Mouse (Mus musculus) embryo, embryonic 11 days (tissue): ENCODE results near the gene Gm10639.
"Not testable (repeated sequence)": the region's sequence is repeated elsewhere in the genome, so short reads cannot be mapped to it uniquely, and the experiment has no call there.

Experiments
- DNase-seq: peaks from one replicate; pipeline ENCODE4 v3.0.0-alpha.2; 2015

Gene Gm10639

GRCm38 (mm10) chr9:78289723-78290122 lies at the start of gene Gm10639:
Gene Gm10639, plus strand, starts transcription at chr9:78289923.
- not testable (repeated sequence) for DNase-seq

DNA sequence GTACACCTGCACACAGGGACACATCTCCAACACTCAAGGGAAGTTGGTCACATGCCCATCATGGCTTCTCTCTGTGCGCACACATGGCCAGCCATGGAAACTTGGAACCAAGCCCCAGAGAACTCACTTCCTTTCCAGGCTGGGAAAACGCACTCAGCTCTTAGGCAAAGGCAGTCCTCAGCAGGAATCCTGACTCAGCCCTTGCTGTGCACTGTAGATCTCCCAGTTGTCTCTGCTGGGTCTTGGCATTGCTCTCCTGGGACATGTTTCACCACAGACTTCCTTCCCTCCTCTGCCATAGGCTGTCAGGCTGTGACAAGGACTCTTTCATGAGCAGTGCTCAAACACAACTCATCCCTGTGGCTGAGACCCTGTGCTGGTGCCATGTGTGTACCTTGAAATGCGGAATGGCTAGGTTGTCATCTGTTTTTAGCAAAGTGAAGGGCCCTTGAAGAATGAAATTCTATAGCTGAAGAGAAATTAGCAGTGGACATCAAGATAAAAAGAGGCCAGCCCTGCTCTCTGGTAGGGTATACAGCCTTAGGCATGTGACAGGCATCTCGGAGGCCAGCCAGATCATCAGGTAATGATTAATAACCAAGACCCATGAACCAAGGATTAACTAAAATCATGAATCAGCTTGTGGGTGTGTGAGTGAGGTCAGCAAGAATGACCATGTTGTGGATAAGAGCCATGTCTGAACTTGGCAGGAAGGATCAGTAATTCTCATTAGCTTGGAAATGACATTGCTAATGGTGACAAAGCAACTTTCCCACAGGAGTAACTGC lies 33.8 kb upstream of the Gm10639 start:
- not testable (repeated sequence) for DNase-seq

GRCm38 (mm10) chr9:78256914-78257313 lies 32.8 kb upstream of the Gm10639 start, which contains the start of gene Gm3776:
Gene Gm3776, plus strand, starts transcription at chr9:78257129.
- not testable (repeated sequence) for DNase-seq

- not testable (repeated sequence) for DNase-seq
Observed at GRCm38 (mm10) chr9:78259688-78260087, 30.0 kb upstream of the Gm10639 start.

GRCm38 (mm10) chr9:78270945-78271344 lies 18.8 kb upstream of the Gm10639 start:
- not testable (repeated sequence) for DNase-seq

GRCm38 (mm10) chr9:78282002-78282711 lies 7.6 kb upstream of the Gm10639 start:
- DNase-seq, result not testable (repeated sequence)

- not testable (repeated sequence) for DNase-seq
Observed at GRCm38 (mm10) chr9:78289063-78289462, 660 bp upstream of the Gm10639 start.

GRCm38 (mm10) chr9:78292462-78292861 lies 2.7 kb downstream of the Gm10639 start:
- not testable (repeated sequence) for DNase-seq

DNA sequence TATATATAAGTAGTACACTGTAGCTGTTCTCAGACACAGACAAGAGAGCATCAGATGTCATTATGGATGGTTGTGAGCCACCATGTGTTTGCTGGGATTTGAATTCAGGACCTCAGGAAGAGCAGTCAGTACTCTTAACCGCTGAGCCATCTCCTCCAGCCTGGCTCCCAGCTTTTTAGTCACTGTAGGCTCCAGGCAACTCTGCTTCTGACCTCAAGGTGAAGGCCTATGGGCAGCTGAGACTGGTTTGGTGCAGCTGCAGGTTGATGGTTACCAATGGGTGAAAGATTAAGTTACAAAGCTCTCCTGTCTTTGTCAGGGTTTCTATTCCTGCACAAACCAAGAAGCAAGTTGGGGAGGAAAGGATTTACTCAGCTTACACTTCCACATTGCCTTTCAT lies 4.0 kb downstream of the Gm10639 start:
- not testable (repeated sequence) for DNase-seq

GRCm38 (mm10) chr9:78294781-78295180 lies 5.1 kb downstream of the Gm10639 start:
- not testable (repeated sequence) for DNase-seq

DNA sequence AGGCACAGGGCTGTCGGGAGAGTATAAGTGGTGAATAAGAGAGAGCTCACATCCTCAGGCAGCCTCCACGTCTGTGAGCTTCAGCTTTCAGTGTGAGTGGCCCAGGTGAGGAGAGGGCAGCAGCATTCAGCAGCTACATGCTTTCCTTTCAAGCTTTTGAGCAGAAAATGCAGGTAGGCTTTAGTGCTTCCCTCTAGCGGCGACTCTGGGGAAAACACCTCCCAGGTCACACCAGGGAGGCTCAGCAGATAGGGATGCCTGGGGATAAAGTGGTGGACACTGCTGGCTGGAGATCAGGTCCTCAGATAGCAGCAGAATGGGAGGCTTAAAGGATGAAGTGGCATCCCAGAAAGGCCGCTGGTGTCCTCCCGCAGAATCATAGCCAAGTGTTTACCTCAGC lies 6.4 kb downstream of the Gm10639 start:
- peak; percentile 59 for DNase-seq

- DNase-seq, result no peak
Observed at GRCm38 (mm10) chr9:78298232-78298631, 8.5 kb downstream of the Gm10639 start.

- DNase-seq, result not testable (repeated sequence)
Observed at GRCm38 (mm10) chr9:78299143-78299542, 9.4 kb downstream of the Gm10639 start.

- DNase-seq, result not testable (repeated sequence)
Observed at GRCm38 (mm10) chr9:78308122-78308521, 18.4 kb downstream of the Gm10639 start.

DNA sequence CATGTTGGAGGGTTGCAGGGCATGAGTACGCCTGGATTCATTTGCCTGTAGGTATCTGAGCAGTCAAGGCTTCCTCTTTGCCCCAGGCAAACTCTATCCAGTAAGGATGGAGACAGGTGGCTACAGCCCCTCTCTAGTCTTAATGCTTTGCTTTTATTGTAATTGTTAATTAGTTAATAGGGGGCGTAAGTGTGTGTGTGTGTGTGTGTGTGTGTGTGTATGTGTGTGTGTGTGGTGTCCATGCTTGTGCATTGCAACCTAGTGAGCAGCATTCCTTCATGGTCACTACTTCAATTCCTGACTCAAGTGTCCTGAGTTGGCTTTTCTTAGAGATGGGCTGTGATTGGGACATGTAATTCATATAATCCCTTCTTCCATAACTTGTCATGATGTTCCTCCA lies 25.0 kb downstream of the Gm10639 start, which contains the start of gene Omt2a:
Gene Omt2a (minus strand): TSS at position 101 of the 400 bp plus-strand sequence.
- DNase-seq, result no peak

DNA sequence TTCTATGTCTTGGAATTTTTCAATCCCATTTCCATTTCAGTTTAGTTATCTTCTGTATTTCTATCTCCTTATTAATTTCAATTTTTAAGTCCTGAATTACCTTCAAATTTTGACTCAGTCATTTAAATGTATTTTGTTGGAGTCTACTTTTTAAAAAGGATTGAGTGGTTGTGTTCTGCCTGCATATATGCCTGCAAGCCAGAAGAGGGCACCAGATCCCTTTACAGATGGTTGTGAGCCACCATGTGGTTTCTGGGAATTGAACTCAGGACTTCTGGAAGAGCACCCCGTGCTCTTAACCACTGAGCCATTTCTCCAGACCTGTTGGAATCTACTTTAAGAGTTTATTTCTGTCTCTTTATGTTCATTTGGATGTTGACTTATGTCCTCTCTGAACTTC lies 29.8 kb downstream of the Gm10639 start:
- peak; percentile 10 for DNase-seq

- DNase-seq, result not testable (repeated sequence)
Observed at GRCm38 (mm10) chr9:78327289-78327688, 37.6 kb downstream of the Gm10639 start, which contains the start of gene Omt2b. Gene Omt2b, plus strand, starts transcription at chr9:78327589.

- not testable (repeated sequence) for DNase-seq
Observed at GRCm38 (mm10) chr9:78337050-78337449, 47.3 kb downstream of the Gm10639 start.

DNA sequence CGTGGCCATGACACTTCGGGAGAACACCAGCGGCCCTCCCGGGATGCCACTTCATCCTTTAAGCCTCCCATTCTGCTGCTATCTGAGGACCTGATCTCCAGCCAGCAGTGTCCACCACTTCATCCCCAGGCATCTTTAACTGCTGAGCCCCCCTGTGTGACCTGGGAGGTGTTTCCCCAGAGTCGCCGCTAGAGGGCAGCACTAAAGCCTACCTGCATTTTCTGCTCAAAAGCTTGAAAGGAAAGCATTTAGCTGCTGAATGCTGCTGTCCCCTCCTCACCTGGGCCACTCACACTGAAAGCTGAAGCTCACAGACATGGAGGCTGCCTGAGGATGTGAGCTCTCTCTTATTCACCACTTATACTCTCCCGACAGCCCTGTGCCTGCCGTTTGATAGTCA lies 50.6 kb downstream of the Gm10639 start:
- peak; percentile 58 for DNase-seq

- DNase-seq, result not testable (repeated sequence)
Observed at GRCm38 (mm10) chr9:78342494-78342893, 52.8 kb downstream of the Gm10639 start.

DNA sequence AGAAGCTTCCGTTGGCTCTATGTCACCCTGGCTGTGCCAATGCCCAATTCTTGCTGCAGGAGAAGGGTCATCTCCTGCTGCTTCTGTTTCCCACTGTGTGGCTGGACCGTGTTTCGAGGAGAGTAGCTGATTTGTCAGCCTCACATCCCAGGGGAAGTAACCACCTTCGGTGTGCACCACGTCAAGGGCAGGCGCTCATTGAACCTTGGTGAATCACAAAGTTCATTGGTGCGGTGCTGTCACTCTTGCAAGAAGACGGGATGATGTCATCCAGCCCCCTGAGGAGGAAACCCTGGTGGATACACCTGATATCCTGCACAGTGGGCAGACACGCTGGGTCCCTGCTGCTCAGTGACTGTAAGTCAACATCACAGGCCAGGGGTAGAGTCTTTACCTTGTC lies 53.3 kb downstream of the Gm10639 start:
- not testable (repeated sequence) for DNase-seq

DNA sequence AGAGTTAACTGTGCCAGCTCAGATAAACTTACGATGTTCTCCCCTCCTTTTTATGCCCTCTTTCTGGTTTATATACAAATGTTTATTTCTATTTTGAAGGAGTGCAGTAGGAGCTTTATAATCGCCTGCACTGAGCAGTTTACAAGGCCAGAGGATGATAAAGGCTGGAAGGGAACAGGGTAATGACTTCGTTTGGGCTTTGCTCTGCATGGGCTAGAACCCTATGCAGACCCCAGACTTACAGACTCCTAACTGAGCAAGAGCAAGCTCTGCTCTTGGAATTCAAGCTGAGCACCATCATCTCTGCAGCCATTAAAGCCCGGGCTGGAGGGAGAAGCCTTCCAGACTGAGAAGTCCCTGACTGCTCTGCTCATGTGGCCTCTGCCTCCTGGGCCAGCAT lies 55.5 kb downstream of the Gm10639 start:
- not testable (repeated sequence) for DNase-seq

DNA sequence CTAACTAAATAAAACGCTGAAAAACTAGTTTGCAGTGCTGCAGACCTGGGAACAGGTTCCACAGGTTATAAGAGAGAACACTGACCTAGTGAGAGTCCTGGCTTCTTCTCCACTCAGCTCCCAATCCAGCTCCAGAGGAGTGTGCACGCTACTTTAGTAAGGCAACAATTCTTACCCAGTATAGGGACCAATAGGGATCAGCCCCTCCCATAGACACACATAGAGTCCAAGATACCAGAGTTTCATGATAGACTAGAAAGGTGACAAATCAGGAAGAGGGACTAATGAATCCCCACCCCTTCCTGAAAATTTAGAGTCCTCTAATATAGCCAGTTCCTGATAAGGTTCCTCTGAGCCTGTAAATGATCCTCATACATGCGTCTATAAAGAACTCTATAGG lies 57.3 kb downstream of the Gm10639 start:
- DNase-seq, result no peak
